1 mouse cellular context compared by ENCODE assay signal in genomic region chr1:191527921-191528612, GRCm38 (mm10).
TF ChIP-seq lines count a peak whose summit lies in the region.

No protein-coding gene starts in this region.

TF ChIP-seq in MEL, 35 proteins besides CTCF, POLR2A, EP300 and RAD21 (continued from another document):
- TF ChIP-seq ZNF384 (IDR thresholded peaks at IDR 0.05; ENCODE audit: low read depth, low read length) (no peak), USF1 (IDR thresholded peaks at IDR 0.05; ENCODE audit: low read depth, low read length) (no peak), ZC3H11A (IDR thresholded peaks at IDR 0.05; ENCODE audit: low read depth, low read length) (no peak), TAL1 (IDR thresholded peaks at IDR 0.05; ENCODE audit: low read length) (no peak), RCOR1 (IDR thresholded peaks at IDR 0.05; ENCODE audit: low read depth, low read length) (peak; percentile 49; the same call in 1 of the 2 replicates), NELFE (IDR thresholded peaks at IDR 0.05; ENCODE audit: low read depth, low read length) (no peak)
TF ChIP-seq in MEL: peak in this region for 2.
